Mouse (Mus musculus) cerebellum, adult (tissue): Measurements from ENCODE around the gene Nt5dc2.

Experiments
- ATAC-seq: cut with Nextera tagmentation; 2 replicates; pipeline ENCODE4 v1.9.2; 2017; ENCODE audit warnings: mild to moderate bottlenecking, moderate library complexity, mixed read lengths; ENCODE audit not compliant: insufficient number of reproducible peaks, low FRiP score, low TSS enrichment

Gene Nt5dc2

GRCm38 (mm10) chr14:31130236-31131220 lies at the start of gene Nt5dc2:
Nt5dc2 (plus strand) TSS chr14:31131053.
- no peak for ATAC-seq

GRCm38 (mm10) chr14:31081147-31081546 lies 49.7 kb upstream of the Nt5dc2 start:
- no peak for ATAC-seq

- no peak for ATAC-seq
These were observed 43.4 kb upstream of the Nt5dc2 start for GRCm38 (mm10) chr14:31087433-31087832.

GRCm38 (mm10) chr14:31088515-31088914 lies 42.3 kb upstream of the Nt5dc2 start:
- ATAC-seq = no peak

GRCm38 (mm10) chr14:31089918-31090317 lies 40.9 kb upstream of the Nt5dc2 start:
- no peak for ATAC-seq

GRCm38 (mm10) chr14:31105156-31105555 lies 25.7 kb upstream of the Nt5dc2 start:
- no peak for ATAC-seq

- ATAC-seq = no peak
These were observed 20.2 kb upstream of the Nt5dc2 start for GRCm38 (mm10) chr14:31110613-31111012.

- no peak for ATAC-seq
These were observed 18.7 kb upstream of the Nt5dc2 start for GRCm38 (mm10) chr14:31112187-31112586.

GRCm38 (mm10) chr14:31114011-31114410 lies 16.8 kb upstream of the Nt5dc2 start:
- ATAC-seq = no peak

GRCm38 (mm10) chr14:31115522-31115921 lies 15.3 kb upstream of the Nt5dc2 start:
- ATAC-seq = no peak

GRCm38 (mm10) chr14:31125106-31126075 lies 5.5 kb upstream of the Nt5dc2 start:
- ATAC-seq = no peak

GRCm38 (mm10) chr14:31126826-31127225 lies 4.0 kb upstream of the Nt5dc2 start:
- ATAC-seq = no peak

- 0 out of 2 replicates have a peak, but pooled peaks have one; percentile 2 for ATAC-seq
These were observed 2.6 kb upstream of the Nt5dc2 start for GRCm38 (mm10) chr14:31128101-31128825.

GRCm38 (mm10) chr14:31128826-31129219 lies 2.0 kb upstream of the Nt5dc2 start, which contains the start of gene Smim4:
Smim4 (minus strand) TSS chr14:31128956.
- ATAC-seq = peak; percentile 97

GRCm38 (mm10) chr14:31129326-31130235 lies 1.3 kb upstream of the Nt5dc2 start:
- ATAC-seq = no peak

- no peak for ATAC-seq
These were observed 494 bp downstream of the Nt5dc2 start for GRCm38 (mm10) chr14:31131272-31131821.

- ATAC-seq = no peak
These were observed 1.2 kb downstream of the Nt5dc2 start for GRCm38 (mm10) chr14:31132031-31132430.

GRCm38 (mm10) chr14:31132491-31132975 lies 1.7 kb downstream of the Nt5dc2 start:
- ATAC-seq = no peak
